Mouse (Mus musculus) frontal cortex, postnatal 14 days (tissue): ENCODE measurements around the gene Stfa2.
"Not testable (repeated sequence)": the region's sequence is repeated elsewhere in the genome, so short reads cannot be mapped to it uniquely, and the experiment has no call there.

ENCODE experiments used
- DNase-seq, 2 experiments: peaks; one replicate each; pipeline ENCODE4 v3.0.0; 2022; ENCODE audit warnings: low spot score in 2 of 2

The Stfa2 gene

DNA sequence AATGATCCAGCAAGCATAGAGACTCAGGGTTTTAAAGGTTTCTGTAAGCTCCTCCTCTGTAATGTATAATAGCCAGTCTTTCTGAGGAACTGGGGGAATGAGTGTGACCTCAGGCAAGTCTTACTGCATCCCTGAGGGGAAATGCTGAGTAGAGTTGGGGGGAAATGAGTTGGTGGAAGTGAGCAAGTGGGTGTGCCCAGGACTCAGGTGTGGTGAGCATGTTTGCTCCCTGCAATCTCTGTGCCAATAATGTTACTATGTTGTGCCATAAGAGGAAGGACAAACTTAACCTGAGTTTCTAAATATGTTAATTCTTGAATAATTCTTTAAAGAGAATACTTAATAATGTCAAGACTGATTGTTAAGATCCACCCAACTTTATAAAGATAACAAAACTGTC is at the start of gene Stfa2:
Gene Stfa2, minus strand, starts transcription at position 101 of the 400 bp plus-strand sequence.
- DNase-seq, result no peak

GRCm38 (mm10) chr16:36455342-36455802 is 47.1 kb upstream of the Stfa2 start, which contains the start of gene Stfa3:
Stfa3 (minus strand) TSS chr16:36455392.
- no peak for DNase-seq

DNA sequence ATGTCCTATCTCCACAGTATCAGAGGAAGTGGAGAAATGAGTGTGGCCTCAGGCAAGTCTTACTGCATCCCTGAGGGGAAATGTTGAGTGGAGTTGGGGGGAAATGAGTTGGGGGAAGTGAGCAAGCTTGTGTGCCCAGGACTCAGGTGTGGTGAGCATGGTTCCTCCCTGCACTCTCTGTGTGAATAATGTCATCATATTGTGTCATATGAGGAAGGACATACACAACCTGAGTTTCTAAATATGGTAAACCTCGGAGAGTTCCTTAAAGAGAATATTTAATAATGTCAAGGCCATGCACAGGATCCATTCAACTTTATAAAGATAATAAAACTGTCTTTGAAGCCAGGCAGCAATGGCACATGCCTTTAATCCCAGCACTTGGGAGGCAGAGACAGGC is 12.7 kb upstream of the Stfa2 start:
- DNase-seq, result not testable (repeated sequence)

GRCm38 (mm10) chr16:36389060-36389459 is 19.2 kb downstream of the Stfa2 start:
- no peak for DNase-seq

DNA sequence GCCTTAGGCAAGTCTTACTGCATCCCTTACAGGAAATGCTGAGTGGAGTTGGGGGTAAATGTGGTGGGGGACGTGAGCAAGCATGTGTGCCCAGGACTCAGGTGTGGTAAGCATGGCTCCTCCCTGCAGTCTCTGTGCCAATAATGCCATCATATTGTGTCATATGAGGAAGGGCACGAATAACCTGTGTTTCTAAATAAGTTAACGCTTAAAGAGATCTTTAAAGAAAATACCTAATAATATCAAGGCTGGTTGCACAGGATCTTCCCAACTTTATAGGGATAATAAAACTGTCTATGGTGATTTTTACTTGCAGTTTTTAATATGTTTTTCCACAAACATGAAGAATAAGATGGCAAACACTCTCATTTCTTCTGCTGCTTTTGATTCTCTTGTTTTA is 40.6 kb downstream of the Stfa2 start, which contains the start of gene BC100530:
Gene BC100530, minus strand, starts transcription at position 101 of the 400 bp plus-strand sequence.
- DNase-seq, result not testable (repeated sequence)
